Mouse (Mus musculus): ENCODE measurements around the gene Adra1d. TPM values are rescaled to one million over a fixed set of nuclear protein-coding genes. Genes with fewer than 3 reads are reported as not detected.

Adra1d gene
- total and polyA plus RNA-seq, 2 experiments from 2014 or later = 0.52 to 6.7 TPM

DNA sequence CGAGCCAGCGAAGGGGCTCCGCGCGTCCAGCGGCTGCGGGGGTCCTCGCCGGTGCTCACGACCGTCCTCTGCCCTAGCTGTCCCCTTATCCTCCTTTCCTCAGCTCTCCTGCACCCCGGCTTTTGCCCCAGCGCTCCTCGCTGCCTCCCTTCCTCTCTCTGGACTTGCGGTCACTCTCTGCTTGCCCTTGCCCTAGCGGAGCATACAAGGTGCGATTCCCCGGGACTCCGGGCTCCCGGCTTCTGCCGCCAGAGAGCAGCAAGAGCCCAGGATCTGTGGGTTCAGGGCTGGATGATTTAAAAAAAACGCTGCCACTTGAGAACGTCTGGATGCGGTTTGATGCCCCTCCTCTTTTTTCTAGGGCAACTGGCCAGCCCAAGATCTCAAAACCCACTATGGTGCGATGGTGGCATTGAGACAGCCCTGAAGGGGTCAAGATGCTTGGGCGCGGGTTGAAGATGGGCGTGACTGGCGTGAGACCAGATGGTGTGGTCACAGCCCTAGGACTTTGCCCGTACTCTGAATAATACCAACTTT lies 571 bp upstream of the Adra1d start:
- Histone ChIP-seq H3K36me3 (replicated peaks; ENCODE audit: control insufficient read depth, insufficient read depth, low read length) (no peaks in the 10 kb centered on the region), H3K9me3 (replicated peaks; ENCODE audit: control insufficient read depth, low read length) (no peaks in the 10 kb centered on the region), H3K27ac (ENCODE audit: low read depth) (peak overlapping the region; percentile 32; the same call in 1 of the 2 replicates), H3K9ac (replicated peaks; ENCODE audit: low read depth, low read length) (peak overlapping the region; percentile 51), H3K4me3 (ENCODE audit: low read depth, low read length) (peak overlapping the region; percentile 55), H3K4me2 (ENCODE audit: low read depth, low read length) (peak overlapping the region; percentile 86), H3K4me1 (ENCODE audit: control insufficient read depth, insufficient read depth) (peaks cover 9% of the 10 kb centered on the region), H3K27me3 (ENCODE audit: control insufficient read depth, insufficient read depth, low read length) (peaks cover 38% of the 10 kb centered on the region)
- TF ChIP-seq EP300 (IDR thresholded peaks at IDR 0.05; ENCODE audit: low read depth) (no peak), CTCF (IDR thresholded peaks at IDR 0.05; ENCODE audit: low read depth) (peak; percentile 83)
- ATAC-seq (ENCODE audit: insufficient read depth, low read depth) = peak; percentile 91
- peak; percentile 74 for DNase-seq (ENCODE audit: low spot score)
- 1% methylated on average over 30 of the region's 30 CpGs for WGBS

DNA sequence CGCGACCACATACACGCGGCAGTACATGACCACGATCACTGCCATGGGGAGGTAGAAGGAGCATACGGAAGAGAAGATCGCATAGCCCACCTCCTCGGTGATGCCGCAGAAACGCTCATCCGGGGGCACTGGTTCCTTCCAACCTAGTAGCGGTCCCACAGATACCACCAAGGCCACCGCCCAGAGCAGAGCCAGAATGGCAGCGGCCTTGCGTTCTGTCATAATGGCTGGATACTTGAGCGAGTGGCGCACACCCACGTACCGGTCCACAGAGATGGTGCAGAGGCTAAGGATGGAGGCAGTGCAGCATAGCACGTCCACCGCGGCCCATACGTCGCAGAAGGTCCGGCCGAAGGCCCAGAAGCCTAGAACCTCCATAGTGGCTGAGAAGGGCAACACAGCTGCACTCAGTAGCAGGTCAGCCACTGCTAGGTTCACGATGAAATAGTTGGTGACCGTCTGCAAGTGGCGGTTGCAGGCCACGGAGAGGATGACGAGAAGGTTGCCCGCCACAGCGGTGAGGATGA lies 676 bp downstream of the Adra1d start:
- H3K9me3 ChIP-seq (replicated peaks; ENCODE audit: control insufficient read depth, low read length) = no peaks in the 10 kb centered on the region
- peak overlapping the region; percentile 86 for H3K4me2 ChIP-seq (ENCODE audit: low read depth, low read length)
- H3K4me1 ChIP-seq (ENCODE audit: control insufficient read depth, insufficient read depth) = peaks cover 14% of the 10 kb centered on the region
- TF ChIP-seq EP300 (IDR thresholded peaks at IDR 0.05; ENCODE audit: low read depth) (no peak), CTCF (IDR thresholded peaks at IDR 0.05; ENCODE audit: low read depth) (no peak)
- peak overlapping the region; percentile 55 for H3K4me3 ChIP-seq (ENCODE audit: low read depth, low read length)
- DNase-seq (ENCODE audit: low spot score) = no peak
- H3K27ac ChIP-seq (ENCODE audit: low read depth) = no peak overlapping the region
- no peaks in the 10 kb centered on the region for H3K36me3 ChIP-seq (replicated peaks; ENCODE audit: control insufficient read depth, insufficient read depth, low read length)
- no peak overlapping the region for H3K9ac ChIP-seq (replicated peaks; ENCODE audit: low read depth, low read length)
- no peak for ATAC-seq (ENCODE audit: insufficient read depth, low read depth)
- WGBS = 8% methylated on average over 33 of the region's 33 CpGs
- peaks cover 38% of the 10 kb centered on the region for H3K27me3 ChIP-seq (ENCODE audit: control insufficient read depth, insufficient read depth, low read length)

DNA sequence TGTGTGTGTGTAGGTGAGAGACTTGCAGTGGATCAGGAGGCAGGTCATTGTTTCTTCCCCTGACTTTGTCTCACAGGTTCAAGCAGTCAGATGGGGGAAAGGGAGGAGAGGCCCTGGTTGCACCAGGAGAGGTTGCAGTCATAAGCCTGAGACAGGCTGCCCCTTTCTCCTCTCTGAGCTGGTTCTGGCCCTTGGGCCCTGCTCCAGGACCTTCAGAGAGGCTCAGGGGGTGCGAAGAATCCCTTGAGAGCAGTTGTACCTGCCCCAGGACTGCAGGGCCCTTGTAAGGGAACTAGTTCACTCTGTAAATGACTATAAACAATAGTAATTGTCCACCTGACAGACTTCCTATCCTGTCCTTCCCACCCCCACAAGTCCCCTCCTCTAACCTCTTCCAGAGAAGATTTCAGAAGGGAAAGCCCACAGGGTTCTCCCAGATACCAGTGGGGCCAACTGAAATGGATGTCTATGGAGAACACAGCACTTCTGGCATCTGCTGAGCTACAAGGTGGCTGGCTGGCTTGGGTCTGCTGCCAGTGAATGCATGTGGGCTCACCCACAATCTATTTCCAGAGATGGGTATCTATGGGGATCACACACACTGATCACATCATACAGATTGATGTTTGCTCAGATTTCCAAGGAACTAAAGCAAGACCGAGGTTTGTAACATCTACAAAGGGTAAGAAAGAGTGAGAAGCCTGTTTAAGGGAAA lies 1.7 kb downstream of the Adra1d start:
- H3K4me3 ChIP-seq (ENCODE audit: low read depth, low read length) = no peak overlapping the region
- WGBS = 72% methylated on average over 2 of the region's 2 CpGs
- H3K27ac ChIP-seq (ENCODE audit: low read depth) = no peak overlapping the region
- DNase-seq (ENCODE audit: low spot score) (no peak), ATAC-seq (ENCODE audit: insufficient read depth, low read depth) (no peak)
- peaks cover 38% of the 10 kb centered on the region for H3K27me3 ChIP-seq (ENCODE audit: control insufficient read depth, insufficient read depth, low read length)
- no peak for TF ChIP-seq CTCF (IDR thresholded peaks at IDR 0.05; ENCODE audit: low read depth)
- TF ChIP-seq EP300 (IDR thresholded peaks at IDR 0.05; ENCODE audit: low read depth) = no peak
- H3K4me1 ChIP-seq (ENCODE audit: control insufficient read depth, insufficient read depth) = peaks cover 14% of the 10 kb centered on the region
- H3K36me3 ChIP-seq (replicated peaks; ENCODE audit: control insufficient read depth, insufficient read depth, low read length) = no peaks in the 10 kb centered on the region
- H3K9ac ChIP-seq (replicated peaks; ENCODE audit: low read depth, low read length) = no peak overlapping the region
- H3K9me3 ChIP-seq (replicated peaks; ENCODE audit: control insufficient read depth, low read length) = no peaks in the 10 kb centered on the region
- H3K4me2 ChIP-seq (ENCODE audit: low read depth, low read length) = peak overlapping the region; percentile 86

DNA sequence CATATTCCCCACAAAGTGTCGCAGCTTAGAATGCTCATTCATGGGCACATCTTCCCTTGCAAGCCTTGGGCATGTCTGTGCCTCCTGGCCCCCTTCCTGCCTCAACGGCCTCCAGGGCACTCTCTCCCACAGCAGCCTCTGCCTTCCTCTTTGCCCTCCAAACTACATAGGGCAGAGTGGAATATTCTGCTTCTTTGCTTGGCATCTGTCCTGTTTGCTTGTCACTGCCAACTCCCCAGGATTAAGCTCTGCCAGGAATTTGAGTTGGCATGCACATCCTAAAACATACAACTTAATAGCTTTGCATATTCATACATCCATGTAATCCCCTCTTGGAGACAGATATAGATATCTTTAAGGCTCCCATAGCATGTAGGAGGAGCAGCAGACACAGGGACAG lies 4.2 kb downstream of the Adra1d start:
- no peak overlapping the region for H3K4me3 ChIP-seq (ENCODE audit: low read depth, low read length)

DNA sequence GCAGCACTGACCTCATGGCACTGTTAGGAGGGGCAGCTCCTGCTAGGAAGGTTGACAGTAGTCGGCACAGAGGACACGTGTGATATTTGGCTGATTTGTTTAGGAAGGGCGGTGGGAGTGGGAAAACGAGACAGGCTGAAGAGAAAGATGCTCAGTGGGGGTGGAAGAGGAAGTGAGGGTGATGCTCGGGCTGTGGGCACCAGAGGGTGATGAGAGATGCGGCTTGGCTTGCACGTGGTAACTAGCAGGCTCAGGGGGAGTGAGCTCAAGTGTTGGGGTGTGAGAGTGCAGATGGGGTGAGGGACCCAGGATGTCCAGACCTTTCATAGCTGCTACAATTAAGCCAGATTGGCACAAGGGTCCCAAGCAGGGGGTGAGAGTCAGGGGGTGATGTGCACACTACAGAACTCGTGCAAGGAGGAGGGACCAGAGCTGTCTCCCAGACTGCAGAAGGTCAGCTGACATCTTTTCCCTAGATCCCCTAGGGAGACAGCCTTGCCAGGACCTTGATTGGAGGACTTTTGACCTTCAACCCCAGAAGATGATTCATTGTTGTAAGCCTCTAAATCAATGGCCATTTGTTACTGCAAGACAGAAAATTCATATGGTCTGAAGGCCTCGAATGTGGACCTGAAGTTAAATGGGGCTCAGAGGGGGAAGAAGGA lies 9.2 kb downstream of the Adra1d start:
- TF ChIP-seq CTCF (IDR thresholded peaks at IDR 0.05; ENCODE audit: low read depth) = no peak
- no peak for TF ChIP-seq EP300 (IDR thresholded peaks at IDR 0.05; ENCODE audit: low read depth)
- Histone ChIP-seq H3K36me3 (replicated peaks; ENCODE audit: control insufficient read depth, insufficient read depth, low read length) (no peaks in the 10 kb centered on the region), H3K4me3 (ENCODE audit: low read depth, low read length) (no peak overlapping the region), H3K4me1 (ENCODE audit: control insufficient read depth, insufficient read depth) (0 out of 2 replicates have a peak, but pooled peaks cover 7% of the 10 kb centered on the region), H3K4me2 (ENCODE audit: low read depth, low read length) (no peak overlapping the region), H3K9ac (replicated peaks; ENCODE audit: low read depth, low read length) (no peak overlapping the region), H3K9me3 (replicated peaks; ENCODE audit: control insufficient read depth, low read length) (no peaks in the 10 kb centered on the region), H3K27ac (ENCODE audit: low read depth) (no peak overlapping the region), H3K27me3 (ENCODE audit: control insufficient read depth, insufficient read depth, low read length) (peaks cover 20% of the 10 kb centered on the region)
- DNase-seq (ENCODE audit: low spot score) (no peak), ATAC-seq (ENCODE audit: insufficient read depth, low read depth) (no peak)
- 25% methylated on average over 9 of the region's 9 CpGs for WGBS

More for the DNA sequence above, 4.2 kb downstream of the Adra1d start:
- H3K27ac ChIP-seq (ENCODE audit: low read depth) = no peak overlapping the region
- no peak for TF ChIP-seq EP300 (IDR thresholded peaks at IDR 0.05; ENCODE audit: low read depth)
- no peak for TF ChIP-seq CTCF (IDR thresholded peaks at IDR 0.05; ENCODE audit: low read depth)
- WGBS = 43% methylated on average over 2 of the region's 2 CpGs
- H3K27me3 ChIP-seq (ENCODE audit: control insufficient read depth, insufficient read depth, low read length) = peaks cover 29% of the 10 kb centered on the region
- peaks cover 14% of the 10 kb centered on the region for H3K4me1 ChIP-seq (ENCODE audit: control insufficient read depth, insufficient read depth)
- no peaks in the 10 kb centered on the region for H3K36me3 ChIP-seq (replicated peaks; ENCODE audit: control insufficient read depth, insufficient read depth, low read length)
- ATAC-seq (ENCODE audit: insufficient read depth, low read depth) (no peak), DNase-seq (ENCODE audit: low spot score) (peak; percentile 38)
- no peak overlapping the region for H3K9ac ChIP-seq (replicated peaks; ENCODE audit: low read depth, low read length)
- no peak overlapping the region for H3K4me2 ChIP-seq (ENCODE audit: low read depth, low read length)
- H3K9me3 ChIP-seq (replicated peaks; ENCODE audit: control insufficient read depth, low read length) = no peaks in the 10 kb centered on the region

Data from heart, postnatal 0 days (tissue).